Mouse (Mus musculus) kidney, adult 2 months (tissue): ENCODE measurements around the gene Arhgef17. TPM values are rescaled to one million over a fixed set of nuclear protein-coding genes. Genes with fewer than 3 reads are reported as not detected.

Source experiments
- DNase-seq: peaks from one replicate; pipeline ENCODE4 v3.0.0; 2021
- H3K27ac ChIP-seq: fragments of 200-500 bp; 2 replicates; pipeline ENCODE4 v1.5.1; 2012; ENCODE audit warnings: low read depth, low read length, control low read depth, inconsistent platforms; ENCODE audit not compliant: insufficient read depth
- H3K27me3 ChIP-seq: fragments of 200-500 bp; replicated peaks from 2 replicates; pipeline ENCODE4 v1.6.1; 2012; ENCODE audit warnings: mild to moderate bottlenecking, moderate library complexity, low read length, inconsistent platforms; ENCODE audit not compliant: control insufficient read depth, insufficient read depth
- H3K36me3 ChIP-seq: fragments of 200-500 bp; 2 replicates; pipeline ENCODE4 v1.6.1; 2012; ENCODE audit warnings: mild to moderate bottlenecking, moderate library complexity, low read length, inconsistent platforms; ENCODE audit not compliant: control insufficient read depth, insufficient read depth
- H3K4me1 ChIP-seq: fragments of 200-500 bp; 2 replicates; pipeline ENCODE4 v1.6.1; 2011; ENCODE audit warnings: low read length; ENCODE audit not compliant: control insufficient read depth, insufficient read depth
- H3K4me3 ChIP-seq: fragments of 200-500 bp; 2 replicates; pipeline ENCODE4 v1.5.1; 2011; ENCODE audit warnings: mild to moderate bottlenecking, low read depth, low read length, control low read depth; ENCODE audit not compliant: insufficient read depth
- CTCF ChIP-seq: fragments of 200-500 bp; conservative IDR thresholded peaks from 2 replicates; pipeline ENCODE4 v1.5.1; 2011; ENCODE audit warnings: low read depth, mild to moderate bottlenecking, control low read depth, low read length, moderate library complexity, mixed read lengths; ENCODE audit not compliant: insufficient read depth, insufficient read length
- POLR2A ChIP-seq: fragments of 200-500 bp; IDR thresholded peaks from one replicate; pipeline ENCODE4 v1.6.1; 2011; ENCODE audit warnings: low read depth, low read length, control low read depth
- WGBS: fragments of 180-500 bp; shearing (Covaris S2); methylation state at CpG from one replicate; pipeline ENCODE4 v1.1.7; 2018; 5-methylcytosine and 5-hydroxymethylcytosine counted together
- polyA plus RNA-seq: library from polyadenylated mRNA; depleted of rRNA; stranded (reverse); fragments of >200 nt; gene quantifications from 2 replicates; pipeline ENCODE4 v1.2.3, GENCODE M21; 2012; rRNA removed

The Arhgef17 gene
- 25.4 and 29.3 TPM in 2 replicates for polyA plus RNA-seq

- Histone ChIP-seq H3K4me1 (peaks cover 7% of the 10 kb centered on the region), H3K36me3 (no peaks in the 10 kb centered on the region), H3K27me3 (no peaks in the 10 kb centered on the region), H3K27ac (peak within 1 kb of the TSS; percentile 86), H3K4me3 (peak within 1 kb of the TSS; percentile 47)
- TF ChIP-seq CTCF (no peak), POLR2A (peak; percentile 56)
- WGBS: under 1% methylated on average over 35 of the region's 35 CpGs
- no peak for DNase-seq
Measured at GRCm38 (mm10) chr7:100931926-100932480, at the start of gene Arhgef17. Gene Arhgef17 (minus strand): TSS chr7:100932107.

GRCm38 (mm10) chr7:100979175-100979574, 47.3 kb upstream of the Arhgef17 start:
- no peak for TF ChIP-seq POLR2A
- no peak for TF ChIP-seq CTCF
- Histone ChIP-seq H3K4me1 (peaks cover 3% of the 10 kb centered on the region), H3K36me3 (no peaks in the 10 kb centered on the region), H3K4me3 (no peak overlapping the region), H3K27ac (no peak overlapping the region), H3K27me3 (no peaks in the 10 kb centered on the region)
- WGBS: 28% methylated on average over 2 of the region's 2 CpGs
- DNase-seq: peak; percentile 70

GRCm38 (mm10) chr7:100978171-100978570, 46.3 kb upstream of the Arhgef17 start:
- WGBS: 77% methylated on average over 5 of the region's 5 CpGs

GRCm38 (mm10) chr7:100974135-100974903, 42.4 kb upstream of the Arhgef17 start, which contains the start of gene P2ry6:
Gene P2ry6 (minus strand): TSS chr7:100974649.
- no peak for TF ChIP-seq CTCF
- TF ChIP-seq POLR2A: no peak
- WGBS: 10% methylated on average over 36 of the region's 36 CpGs
- H3K36me3 ChIP-seq: no peaks in the 10 kb centered on the region
- no peak within 1 kb of the TSS for H3K27ac ChIP-seq
- no peak for DNase-seq
- no peaks in the 10 kb centered on the region; the same call in 1 of the 2 replicates for H3K27me3 ChIP-seq
- H3K4me3 ChIP-seq: no peak within 1 kb of the TSS
- peaks cover 3% of the 10 kb centered on the region; the same call in 1 of the 2 replicates for H3K4me1 ChIP-seq

More at GRCm38 (mm10) chr7:100978171-100978570, 46.3 kb upstream of the Arhgef17 start:
- DNase-seq: no peak
- Histone ChIP-seq H3K4me1 (peaks cover 3% of the 10 kb centered on the region; the same call in 1 of the 2 replicates), H3K36me3 (no peaks in the 10 kb centered on the region), H3K27ac (no peak overlapping the region), H3K27me3 (no peaks in the 10 kb centered on the region), H3K4me3 (no peak overlapping the region)
- no peak for TF ChIP-seq CTCF
- TF ChIP-seq POLR2A: no peak

GRCm38 (mm10) chr7:100972875-100973274, 41.0 kb upstream of the Arhgef17 start:
- H3K36me3 ChIP-seq: no peaks in the 10 kb centered on the region
- no peak overlapping the region for H3K27ac ChIP-seq
- H3K4me3 ChIP-seq: no peak overlapping the region
- no peaks in the 10 kb centered on the region for H3K4me1 ChIP-seq
- TF ChIP-seq CTCF (no peak), POLR2A (no peak)
- no peak for DNase-seq
- H3K27me3 ChIP-seq: no peaks in the 10 kb centered on the region; the same call in 1 of the 2 replicates
- 71% methylated on average over 3 of the region's 3 CpGs for WGBS

- no peaks in the 10 kb centered on the region; the same call in 1 of the 2 replicates for H3K27me3 ChIP-seq
- H3K4me1 ChIP-seq: no peaks in the 10 kb centered on the region
- no peak overlapping the region for H3K27ac ChIP-seq
- 90% methylated on average over 10 of the region's 10 CpGs for WGBS
- no peak for DNase-seq
- H3K4me3 ChIP-seq: no peak overlapping the region
- no peak for TF ChIP-seq POLR2A
- TF ChIP-seq CTCF: no peak
- no peaks in the 10 kb centered on the region for H3K36me3 ChIP-seq
Measured at GRCm38 (mm10) chr7:100968874-100969659, 37.2 kb upstream of the Arhgef17 start.

- DNase-seq: no peak
- H3K36me3 ChIP-seq: no peaks in the 10 kb centered on the region
- WGBS: 77% methylated on average over 6 of the region's 6 CpGs
- no peaks in the 10 kb centered on the region; the same call in 1 of the 2 replicates for H3K27me3 ChIP-seq
- TF ChIP-seq CTCF: no peak
- TF ChIP-seq POLR2A: no peak
- H3K4me3 ChIP-seq: no peak overlapping the region
- no peak overlapping the region for H3K27ac ChIP-seq
- H3K4me1 ChIP-seq: no peaks in the 10 kb centered on the region
Measured at GRCm38 (mm10) chr7:100968376-100968775, 36.5 kb upstream of the Arhgef17 start.
